Mouse (Mus musculus): Measurements from ENCODE around the gene Mmp8. TPM values are rescaled to one million over a fixed set of nuclear protein-coding genes. Genes with fewer than 3 reads are reported as not detected.

Mmp8 gene
- total and polyA plus RNA-seq, 2 experiments from 2014 or later, result 0.29 to 1.0 TPM

DNA sequence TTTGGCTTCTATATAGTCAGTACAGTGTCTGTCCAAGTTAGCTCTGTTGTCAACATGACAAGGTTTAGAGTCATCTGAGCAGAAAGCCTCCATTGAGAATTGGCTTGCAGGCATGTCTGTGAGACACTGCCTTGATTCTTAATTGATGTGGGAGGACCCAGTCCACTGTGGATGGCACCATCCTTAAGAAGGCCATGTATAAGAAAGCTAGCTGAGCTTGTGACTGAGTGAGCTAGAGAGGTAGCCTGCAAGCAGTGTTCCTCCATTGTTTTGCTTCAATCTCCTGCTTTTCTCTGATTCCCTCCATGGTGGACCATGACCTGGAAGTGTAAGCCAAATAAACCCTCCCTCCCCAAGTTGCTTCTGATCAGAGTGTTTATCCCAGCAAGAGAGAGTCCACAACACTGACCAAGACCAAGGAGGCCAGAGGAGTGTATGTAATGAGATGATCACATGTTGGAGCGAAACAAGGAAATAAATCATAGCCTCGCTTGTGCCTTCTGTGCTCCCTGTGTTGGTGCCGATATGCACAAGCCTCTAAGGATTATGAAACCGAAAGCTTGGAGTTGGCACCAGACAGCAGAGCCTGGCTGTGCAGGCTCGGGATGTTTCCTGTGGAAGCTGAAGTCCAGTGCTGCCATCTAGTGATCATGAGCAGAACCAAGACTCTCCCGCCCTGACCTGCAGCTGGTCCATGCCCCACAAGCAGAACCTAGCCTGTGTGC, 36.7 kb downstream of the Mmp8 start:
- Histone ChIP-seq H3K4me1 (ENCODE audit: control insufficient read depth, insufficient read depth) (no peaks in the 10 kb centered on the region), H3K4me2 (ENCODE audit: low read depth, low read length) (peak overlapping the region; percentile 65), H3K27me3 (ENCODE audit: control insufficient read depth, insufficient read depth, low read length) (no peaks in the 10 kb centered on the region), H3K27ac (ENCODE audit: low read depth) (no peak overlapping the region), H3K36me3 (replicated peaks; ENCODE audit: control insufficient read depth, insufficient read depth, low read length) (no peaks in the 10 kb centered on the region), H3K4me3 (ENCODE audit: low read depth, low read length) (peak overlapping the region; percentile 50), H3K9ac (replicated peaks; ENCODE audit: low read depth, low read length) (peak overlapping the region; percentile 48), H3K9me3 (replicated peaks; ENCODE audit: control insufficient read depth, low read length) (no peaks in the 10 kb centered on the region)
- TF ChIP-seq CTCF (IDR thresholded peaks at IDR 0.05; ENCODE audit: low read depth), result peak; percentile 92
- TF ChIP-seq EP300 (IDR thresholded peaks at IDR 0.05; ENCODE audit: low read depth), result no peak
- DNase-seq (ENCODE audit: low spot score) (peak; percentile 97), ATAC-seq (ENCODE audit: insufficient read depth, low read depth) (peak; percentile 98)
- 6% methylated on average over 6 of the region's 6 CpGs for WGBS

DNA sequence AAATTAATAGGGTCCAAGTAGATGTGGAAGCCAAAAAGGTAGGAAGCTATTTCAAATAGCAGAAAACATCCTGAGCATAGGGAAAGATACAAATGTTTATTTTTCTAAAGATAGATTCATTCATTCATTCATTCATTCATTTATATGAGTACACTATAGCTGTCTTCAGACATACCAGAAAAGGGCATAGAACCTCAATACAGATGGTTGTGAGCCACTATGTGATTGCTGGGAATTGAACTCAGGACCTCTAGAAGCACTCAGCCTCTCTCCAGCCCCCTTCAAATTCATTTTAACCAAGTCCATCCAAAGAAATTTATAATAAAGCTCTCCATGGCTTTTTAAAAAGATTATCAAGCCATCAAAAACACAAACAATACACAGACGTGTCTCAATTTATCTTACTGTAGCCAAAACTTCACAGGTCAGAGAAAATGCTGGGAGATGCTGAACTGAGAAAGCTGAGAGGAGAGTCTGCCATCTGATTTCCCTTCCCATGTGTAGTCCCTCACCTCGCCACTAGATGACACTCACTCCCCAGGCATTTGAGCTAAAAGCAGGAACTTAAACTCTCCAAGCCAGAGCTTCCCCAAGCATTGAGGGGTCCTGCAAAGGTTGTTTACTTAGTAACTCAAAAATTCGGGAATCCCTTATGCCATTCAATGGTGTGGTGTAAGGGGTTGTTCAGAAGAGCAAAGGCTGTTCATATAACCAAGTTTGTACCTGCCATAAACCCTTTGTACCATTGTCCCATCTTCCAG, 44.9 kb downstream of the Mmp8 start:
- Histone ChIP-seq H3K36me3 (replicated peaks; ENCODE audit: control insufficient read depth, insufficient read depth, low read length) (no peaks in the 10 kb centered on the region), H3K27me3 (ENCODE audit: control insufficient read depth, insufficient read depth, low read length) (no peaks in the 10 kb centered on the region), H3K9ac (replicated peaks; ENCODE audit: low read depth, low read length) (no peak overlapping the region), H3K4me2 (ENCODE audit: low read depth, low read length) (no peak overlapping the region), H3K4me1 (ENCODE audit: control insufficient read depth, insufficient read depth) (no peaks in the 10 kb centered on the region), H3K9me3 (replicated peaks; ENCODE audit: control insufficient read depth, low read length) (no peaks in the 10 kb centered on the region), H3K4me3 (ENCODE audit: low read depth, low read length) (no peak overlapping the region), H3K27ac (ENCODE audit: low read depth) (no peak overlapping the region)
- TF ChIP-seq EP300 (IDR thresholded peaks at IDR 0.05; ENCODE audit: low read depth) (no peak), CTCF (IDR thresholded peaks at IDR 0.05; ENCODE audit: low read depth) (peak; percentile 96)
- under 1% methylated on average over 3 of the region's 3 CpGs for WGBS
- ATAC-seq (ENCODE audit: insufficient read depth, low read depth), result no peak
- peak; percentile 57 for DNase-seq (ENCODE audit: low spot score)

DNA sequence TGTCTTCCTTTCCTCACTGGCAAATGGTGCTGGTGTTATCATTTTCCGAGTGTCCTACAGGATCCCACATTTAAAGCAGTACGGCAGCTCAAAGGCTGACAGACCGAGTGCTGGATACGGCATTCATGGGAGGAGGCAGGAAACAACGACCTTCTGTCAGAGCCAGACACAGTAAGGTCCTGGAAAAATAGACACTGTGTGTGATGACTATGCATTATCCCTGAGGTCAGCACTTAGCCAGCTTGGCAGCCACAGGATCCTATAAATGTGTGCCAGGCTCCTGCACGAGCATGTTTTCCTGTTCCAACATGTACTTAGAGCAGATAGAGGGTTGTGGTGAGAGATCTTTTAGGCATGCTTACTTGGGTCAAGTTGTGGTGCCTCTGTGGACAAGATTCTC, 45.7 kb downstream of the Mmp8 start:
- Histone ChIP-seq H3K4me3 (ENCODE audit: low read depth, low read length) (no peak overlapping the region), H3K9me3 (replicated peaks; ENCODE audit: control insufficient read depth, low read length) (no peaks in the 10 kb centered on the region), H3K27ac (ENCODE audit: low read depth) (no peak overlapping the region), H3K36me3 (replicated peaks; ENCODE audit: control insufficient read depth, insufficient read depth, low read length) (no peaks in the 10 kb centered on the region), H3K4me1 (ENCODE audit: control insufficient read depth, insufficient read depth) (no peaks in the 10 kb centered on the region), H3K27me3 (ENCODE audit: control insufficient read depth, insufficient read depth, low read length) (no peaks in the 10 kb centered on the region), H3K4me2 (ENCODE audit: low read depth, low read length) (no peak overlapping the region), H3K9ac (replicated peaks; ENCODE audit: low read depth, low read length) (no peak overlapping the region)
- ATAC-seq (ENCODE audit: insufficient read depth, low read depth), result no peak
- 43% methylated on average over 6 of the region's 6 CpGs for WGBS
- DNase-seq (ENCODE audit: low spot score), result no peak
- TF ChIP-seq EP300 (IDR thresholded peaks at IDR 0.05; ENCODE audit: low read depth) (no peak), CTCF (IDR thresholded peaks at IDR 0.05; ENCODE audit: low read depth) (no peak)

DNA sequence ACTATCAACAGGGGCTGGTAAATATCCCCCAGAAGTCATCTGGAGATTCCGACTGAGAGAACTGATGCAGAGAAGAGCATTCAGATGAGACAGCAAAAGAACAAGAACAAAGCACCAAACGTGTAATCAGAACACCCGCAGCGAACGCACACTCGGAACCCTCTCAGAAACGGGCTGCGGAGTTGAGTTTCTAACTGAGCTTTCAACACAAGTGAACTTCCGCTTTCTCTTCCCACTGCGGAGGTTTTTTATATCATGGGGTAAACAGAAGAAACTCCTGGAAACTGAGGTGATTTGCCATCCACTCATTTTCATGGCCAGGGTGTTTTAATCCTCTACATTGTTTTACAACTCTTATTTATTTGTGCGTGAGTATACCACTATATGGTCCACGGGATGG, 47.4 kb downstream of the Mmp8 start:
- Histone ChIP-seq H3K9ac (replicated peaks; ENCODE audit: low read depth, low read length) (no peak overlapping the region), H3K27me3 (ENCODE audit: control insufficient read depth, insufficient read depth, low read length) (no peaks in the 10 kb centered on the region), H3K4me2 (ENCODE audit: low read depth, low read length) (no peak overlapping the region), H3K4me1 (ENCODE audit: control insufficient read depth, insufficient read depth) (no peaks in the 10 kb centered on the region), H3K9me3 (replicated peaks; ENCODE audit: control insufficient read depth, low read length) (0 out of 2 replicates have a peak, but pooled peaks cover 4% of the 10 kb centered on the region), H3K4me3 (ENCODE audit: low read depth, low read length) (no peak overlapping the region), H3K27ac (ENCODE audit: low read depth) (no peak overlapping the region), H3K36me3 (replicated peaks; ENCODE audit: control insufficient read depth, insufficient read depth, low read length) (no peaks in the 10 kb centered on the region)
- no peak for ATAC-seq (ENCODE audit: insufficient read depth, low read depth)
- DNase-seq (ENCODE audit: low spot score), result no peak
- WGBS, result 84% methylated on average over 12 of the region's 12 CpGs
- no peak for TF ChIP-seq EP300 (IDR thresholded peaks at IDR 0.05; ENCODE audit: low read depth)
- TF ChIP-seq CTCF (IDR thresholded peaks at IDR 0.05; ENCODE audit: low read depth), result no peak

Other genes with a start within 250 kb of the Mmp8 start
- gene Mmp12, start 214.1 kb upstream of the Mmp8 start, total RNA-seq (2014; rRNA removed; ENCODE audit: low replicate concordance), result 0.27 and 0.58 TPM in 2 replicates
- gene Mmp12, start 214.1 kb upstream of the Mmp8 start, polyA plus RNA-seq (2015; fragmentation: Nextera tagmentation; extraction: Ambion mirVana), result 1.5 and 4.3 TPM in 2 replicates
- gene Mmp1b, start 170.4 kb upstream of the Mmp8 start, total RNA-seq (2014; rRNA removed; ENCODE audit: low replicate concordance), result not detected in 2 replicates
- not detected in 2 replicates for gene Mmp1b, start 170.4 kb upstream of the Mmp8 start, polyA plus RNA-seq (2015; fragmentation: Nextera tagmentation; extraction: Ambion mirVana)
- gene Mmp3, start 112.6 kb upstream of the Mmp8 start, total RNA-seq (2014; rRNA removed; ENCODE audit: low replicate concordance), result not detected in 2 replicates
- gene Mmp3, start 112.6 kb upstream of the Mmp8 start, polyA plus RNA-seq (2015; fragmentation: Nextera tagmentation; extraction: Ambion mirVana), result 0.05 TPM in 1 of 2 replicates, not detected in the other
- not detected in 2 replicates for gene Mmp10, start 56.1 kb upstream of the Mmp8 start, total RNA-seq (2014; rRNA removed; ENCODE audit: low replicate concordance)
- not detected in 2 replicates for gene Mmp10, start 56.1 kb upstream of the Mmp8 start, polyA plus RNA-seq (2015; fragmentation: Nextera tagmentation; extraction: Ambion mirVana)
- not detected in 2 replicates for gene Mmp27, start 12.9 kb downstream of the Mmp8 start, total RNA-seq (2014; rRNA removed; ENCODE audit: low replicate concordance)
- not detected in 2 replicates for gene Mmp27, start 12.9 kb downstream of the Mmp8 start, polyA plus RNA-seq (2015; fragmentation: Nextera tagmentation; extraction: Ambion mirVana)
- gene Mmp20, start 69.8 kb downstream of the Mmp8 start, total RNA-seq (2014; rRNA removed; ENCODE audit: low replicate concordance), result not detected in 2 replicates
- gene Mmp20, start 69.8 kb downstream of the Mmp8 start, polyA plus RNA-seq (2015; fragmentation: Nextera tagmentation; extraction: Ambion mirVana), result not detected in 2 replicates
- gene Mmp7, start 133.6 kb downstream of the Mmp8 start, total RNA-seq (2014; rRNA removed; ENCODE audit: low replicate concordance), result not detected in 2 replicates
- not detected in 2 replicates for gene Mmp7, start 133.6 kb downstream of the Mmp8 start, polyA plus RNA-seq (2015; fragmentation: Nextera tagmentation; extraction: Ambion mirVana)
- 81.0 and 81.9 TPM in 2 replicates for gene Tmem123, start 205.6 kb downstream of the Mmp8 start, total RNA-seq (2014; rRNA removed; ENCODE audit: low replicate concordance)
- 60.2 and 62.4 TPM in 2 replicates for gene Tmem123, start 205.6 kb downstream of the Mmp8 start, polyA plus RNA-seq (2015; fragmentation: Nextera tagmentation; extraction: Ambion mirVana)

All from heart, postnatal 0 days (tissue).